ENCODE assay signal across 8 mouse cellular contexts in genomic region chr17:83526624-83527532, GRCm38 (mm10). TPM values are rescaled to one million over a fixed set of nuclear protein-coding genes. Genes with fewer than 3 reads are reported as not detected.
DNase-seq lines count a peak whose midpoint lies in the region; ATAC-seq and TF ChIP-seq lines count a peak whose summit lies in the region.

No protein-coding gene starts in this region.

- peak; percentile 83 for ATAC-seq in heart, postnatal 0 days (ENCODE audit: insufficient read depth, low read depth)
- ATAC-seq in megakaryocyte-erythroid progenitor cell, adult 5-6 weeks (replicated peaks; ENCODE audit: low FRiP score, low TSS enrichment, poor library complexity, severe bottlenecking) = peak; percentile 87

- peak; percentile 30 for DNase-seq in gastrocnemius, postnatal 14 days
- DNase-seq in gastrocnemius, adult 8-10 months (ENCODE audit: low spot score in 2 of 2) = no peak
- DNase-seq in embryo, embryonic 9.5 days (ENCODE audit: extremely low spot score) = peak; percentile 83
- DNase-seq in heart, postnatal 0 days (ENCODE audit: low spot score) = peak; percentile 76
- DNase-seq in kidney, postnatal 4 days = peak; percentile 70 to 82
- peak; percentile 49 to 70 for DNase-seq in thymus, adult 18-20 months
- no peak for DNase-seq in right cerebral cortex, adult 18-20 months

- intact Hi-C loops in gastrocnemius, postnatal 14 days (cut with DNase I; ENCODE audit: low total_unique reads) = no loop called here

- no peak for TF ChIP-seq CTCF in heart, postnatal 0 days (IDR thresholded peaks at IDR 0.05; ENCODE audit: low read depth)

- no peak for TF ChIP-seq EP300 in heart, postnatal 0 days (IDR thresholded peaks at IDR 0.05; ENCODE audit: low read depth)

- no peaks in the 10 kb centered on the region for H3K9me3 ChIP-seq in heart, postnatal 0 days (replicated peaks; ENCODE audit: control insufficient read depth, low read length)

- H3K4me3 ChIP-seq in heart, postnatal 0 days (ENCODE audit: low read depth, low read length) = peak overlapping the region; percentile 36; the same call in 1 of the 2 replicates

- H3K36me3 ChIP-seq in heart, postnatal 0 days (replicated peaks; ENCODE audit: control insufficient read depth, insufficient read depth, low read length) = no peaks in the 10 kb centered on the region

- H3K27me3 ChIP-seq in heart, postnatal 0 days (ENCODE audit: control insufficient read depth, insufficient read depth, low read length) = no peaks in the 10 kb centered on the region

- 38% methylated on average over 13 of the region's 13 CpGs for WGBS in heart, postnatal 0 days

- H3K4me2 ChIP-seq in heart, postnatal 0 days (ENCODE audit: low read depth, low read length) = peak overlapping the region; percentile 66

- H3K27ac ChIP-seq in heart, postnatal 0 days (ENCODE audit: low read depth) = peak overlapping the region; percentile 83

- peak overlapping the region; percentile 50 for H3K9ac ChIP-seq in heart, postnatal 0 days (replicated peaks; ENCODE audit: low read depth, low read length)

- H3K4me1 ChIP-seq in heart, postnatal 0 days (ENCODE audit: control insufficient read depth, insufficient read depth) = peaks cover 16% of the 10 kb centered on the region

RNA-seq across cellular contexts. Expression of gene Cox7a2l, which starts 9.7 kb away (rescaled TPM):
- total RNA-seq in gastrocnemius, postnatal 14 days (2021) = 100 to 1,000 TPM; 129 to 148 TPM
- 100 to 1,000 TPM; 158 to 179 (median 173) TPM for total RNA-seq in gastrocnemius, adult 8-10 months (2022)
- 487 and 666 TPM in 2 replicates for total RNA-seq in heart, postnatal 0 days (2014; rRNA removed; ENCODE audit: low replicate concordance)
- polyA plus RNA-seq in heart, postnatal 0 days (2015; fragmentation: Nextera tagmentation; extraction: Ambion mirVana) = 339 and 342 TPM in 2 replicates
- total RNA-seq in megakaryocyte-erythroid progenitor cell, adult 5-6 weeks (2014; fragmentation: Nextera tagmentation) = 214 and 239 TPM in 2 replicates
- 161 and 186 TPM in 2 replicates for total RNA-seq in megakaryocyte-erythroid progenitor cell, adult 5-6 weeks (2017)

Comparison
In these comparisons a context has a peak if more than half of its experiments do, and no peak if none do; other contexts are left out.
1. DNase-seq: peak in gastrocnemius, postnatal 14 days (single experiment), embryo, embryonic 9.5 days (single experiment), heart, postnatal 0 days (single experiment), kidney, postnatal 4 days (2 of 2) and thymus, adult 18-20 months (2 of 2); none in gastrocnemius, adult 8-10 months (0 of 2) and right cerebral cortex, adult 18-20 months (single experiment).